Comparison of ENCODE assay signal across 8 mouse cellular contexts in genomic region chr15:25622867-25623471, GRCm38 (mm10). TPM values are rescaled to one million over a fixed set of nuclear protein-coding genes. Genes with fewer than 3 reads are reported as not detected.
DNase-seq lines count a peak whose midpoint lies in the region; ATAC-seq lines count a peak whose summit lies in the region.

No protein-coding gene starts in this region.

- H3K4me1 ChIP-seq in embryonic facial prominence, embryonic 12.5 days: peaks cover 26% of the 10 kb centered on the region
- peaks cover 37% of the 10 kb centered on the region for H3K4me1 ChIP-seq in heart, embryonic 13.5 days
- peaks cover 43% of the 10 kb centered on the region for H3K4me1 ChIP-seq in kidney, embryonic 16.5 days (ENCODE audit: insufficient read depth, low read length)

- WGBS in embryonic facial prominence, embryonic 12.5 days: under 1% methylated on average over 57 of the region's 61 CpGs
- WGBS in heart, embryonic 13.5 days: under 1% methylated on average over 61 of the region's 61 CpGs
- WGBS in kidney, embryonic 16.5 days: under 1% methylated on average over 58 of the region's 61 CpGs

- H3K27ac ChIP-seq in embryonic facial prominence, embryonic 12.5 days: peak overlapping the region; percentile 88
- H3K27ac ChIP-seq in heart, embryonic 13.5 days (replicated peaks): peak overlapping the region; percentile 81
- peak overlapping the region; percentile 98 for H3K27ac ChIP-seq in kidney, embryonic 16.5 days (ENCODE audit: low read length)

- peak overlapping the region; percentile 73 for H3K4me3 ChIP-seq in embryonic facial prominence, embryonic 12.5 days
- peak overlapping the region; percentile 74 for H3K4me3 ChIP-seq in heart, embryonic 13.5 days
- peak overlapping the region; percentile 94 for H3K4me3 ChIP-seq in kidney, embryonic 16.5 days (ENCODE audit: low read length)

- DNase-seq in B cell, adult 2 months: peak; percentile 53 to 59
- DNase-seq in adrenal gland, adult 2 months: peak; percentile 79
- DNase-seq in lung, postnatal 25 days (ENCODE audit: low spot score): peak; percentile 48
- DNase-seq in spleen, postnatal 10 days (ENCODE audit: low spot score in 2 of 2): peak; percentile 53 to 61

- no peaks in the 10 kb centered on the region for H3K36me3 ChIP-seq in embryonic facial prominence, embryonic 12.5 days
- H3K36me3 ChIP-seq in heart, embryonic 13.5 days: no peaks in the 10 kb centered on the region
- peaks cover 1% of the 10 kb centered on the region for H3K36me3 ChIP-seq in kidney, embryonic 16.5 days (ENCODE audit: insufficient read depth, low read length)

- H3K4me2 ChIP-seq in embryonic facial prominence, embryonic 12.5 days (replicated peaks): peak overlapping the region; percentile 68
- H3K4me2 ChIP-seq in heart, embryonic 13.5 days: peak overlapping the region; percentile 80
- peak overlapping the region; percentile 61 for H3K4me2 ChIP-seq in kidney, embryonic 16.5 days (replicated peaks; ENCODE audit: low read depth, low read length)

- no peaks in the 10 kb centered on the region for H3K9me3 ChIP-seq in embryonic facial prominence, embryonic 12.5 days
- H3K9me3 ChIP-seq in heart, embryonic 13.5 days: no peaks in the 10 kb centered on the region
- H3K9me3 ChIP-seq in kidney, embryonic 16.5 days (ENCODE audit: low read length): no peaks in the 10 kb centered on the region

- H3K27me3 ChIP-seq in embryonic facial prominence, embryonic 12.5 days: no peaks in the 10 kb centered on the region
- peaks cover 9% of the 10 kb centered on the region; the same call in 1 of the 2 replicates for H3K27me3 ChIP-seq in heart, embryonic 13.5 days (replicated peaks)
- H3K27me3 ChIP-seq in kidney, embryonic 16.5 days (ENCODE audit: insufficient read depth, low read length): no peaks in the 10 kb centered on the region

- 0 out of 2 replicates have a peak, but pooled peaks have one; percentile 2 for ATAC-seq in embryonic facial prominence, embryonic 12.5 days (ENCODE audit: insufficient number of reproducible peaks, insufficient read depth, low FRiP score, low TSS enrichment)
- peak; percentile 3; the same call in 1 of the 2 replicates for ATAC-seq in heart, embryonic 13.5 days (ENCODE audit: extremely low read depth, insufficient number of reproducible peaks, low FRiP score, low TSS enrichment)
- peak; percentile 32 for ATAC-seq in kidney, embryonic 16.5 days (ENCODE audit: low FRiP score, low TSS enrichment)
- no peak for ATAC-seq in erythroid progenitor cell, adult 5-6 weeks (replicated peaks; ENCODE audit: low FRiP score, poor library complexity, severe bottlenecking)

- H3K9ac ChIP-seq in embryonic facial prominence, embryonic 12.5 days: peak overlapping the region; percentile 82
- H3K9ac ChIP-seq in heart, embryonic 13.5 days: peak overlapping the region; percentile 90
- peak overlapping the region; percentile 92 for H3K9ac ChIP-seq in kidney, embryonic 16.5 days (replicated peaks; ENCODE audit: low read length)

RNA-seq across cellular contexts. Expression of gene Myo10, which starts 0.6 kb away (rescaled TPM):
- total RNA-seq in adrenal gland, adult 2 months (2021): 100 to 1,000 TPM in 1 of 2 experiments, 10 to 100 TPM in 1; 63.9 to 103 TPM
- 35.8 and 42.1 TPM in 2 replicates for polyA plus RNA-seq in adrenal gland, adult 2 months (2012; rRNA removed)
- polyA plus RNA-seq in embryonic facial prominence, embryonic 12.5 days (2016; fragmentation: Nextera tagmentation; extraction: Ambion mirVana): 37.7 and 39.8 TPM in 2 replicates
- 11.0 and 12.1 TPM in 2 replicates for polyA plus RNA-seq in heart, embryonic 13.5 days (2015; fragmentation: Nextera tagmentation; extraction: Ambion mirVana)
- 33.2 and 37.7 TPM in 2 replicates for polyA plus RNA-seq in kidney, embryonic 16.5 days (2015; fragmentation: Nextera tagmentation; extraction: Ambion mirVana)
- 4.7 and 8.4 TPM in 2 replicates for total RNA-seq in erythroid progenitor cell, adult 5-6 weeks (2015; ENCODE audit: low replicate concordance)
- total RNA-seq in erythroid progenitor cell, adult 5-6 weeks (2017; ENCODE audit: low replicate concordance): 2.2 and 7.9 TPM in 2 replicates
